Mouse (Mus musculus) cortical plate, adult 2 months (tissue): ENCODE data around the gene Banf1.
"Not testable (repeated sequence)": the region's sequence is repeated elsewhere in the genome, so short reads cannot be mapped to it uniquely, and the experiment has no call there.

ENCODE experiments used
- CTCF ChIP-seq: fragments of 200-500 bp; IDR thresholded peaks from 2 replicates; pipeline ENCODE4 v1.5.1; 2011; ENCODE audit warnings: mild to moderate bottlenecking, control low read depth, low read length; ENCODE audit not compliant: insufficient read depth; ENCODE audit errors: extremely low read depth
- POLR2A ChIP-seq: fragments of 200-500 bp; IDR thresholded peaks from 2 replicates; pipeline ENCODE4 v1.6.1; 2011; ENCODE audit warnings: mild to moderate bottlenecking, low read length, control low read depth; ENCODE audit not compliant: insufficient read depth; ENCODE audit errors: extremely low read depth

DNA sequence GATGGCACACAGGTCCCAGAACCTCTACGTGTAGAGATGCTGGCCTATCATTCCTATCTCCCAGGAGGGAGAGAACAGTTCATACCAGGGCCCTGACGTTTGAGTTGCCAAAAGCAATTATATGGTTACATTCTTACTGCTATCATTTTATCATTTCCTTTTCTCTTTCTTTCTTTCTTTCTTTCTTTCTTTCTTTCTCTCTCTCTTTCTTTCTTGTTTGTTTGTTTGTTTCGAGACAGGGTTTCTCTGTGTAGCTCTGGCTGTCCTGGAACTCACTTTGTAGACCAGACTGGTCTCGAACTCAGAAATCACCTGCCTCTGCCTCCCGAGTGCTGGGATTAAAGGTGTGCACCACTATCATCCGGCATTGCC is 17.5 kb downstream of the Banf1 start, which contains the start of gene Cst6:
- not testable (repeated sequence) for TF ChIP-seq CTCF, POLR2A
